Mouse (Mus musculus): ENCODE results near the gene Nrd1.

The Nrd1 gene

DNA sequence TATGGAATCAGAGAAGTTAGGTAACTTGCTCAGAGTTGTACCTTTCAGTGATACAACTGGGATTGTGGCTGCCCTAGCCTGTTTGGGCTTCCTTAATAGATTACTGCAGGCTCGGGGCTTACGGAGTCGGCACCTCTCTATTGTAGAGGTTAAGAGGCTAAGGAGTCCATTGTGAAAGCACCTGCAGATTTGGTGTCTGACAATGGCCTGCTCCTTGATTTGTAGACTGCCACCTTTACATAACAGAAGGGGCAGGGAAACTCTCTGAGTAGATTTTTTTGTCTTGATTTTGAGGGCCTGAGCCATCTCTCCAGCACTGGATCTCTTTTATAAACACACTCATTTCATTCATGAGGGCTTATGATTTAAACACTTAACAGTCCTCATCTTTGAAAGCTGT lies 26.1 kb downstream of the Nrd1 start:
- DNase-seq (ENCODE audit: low read depth, low spot score) = no peak

DNA sequence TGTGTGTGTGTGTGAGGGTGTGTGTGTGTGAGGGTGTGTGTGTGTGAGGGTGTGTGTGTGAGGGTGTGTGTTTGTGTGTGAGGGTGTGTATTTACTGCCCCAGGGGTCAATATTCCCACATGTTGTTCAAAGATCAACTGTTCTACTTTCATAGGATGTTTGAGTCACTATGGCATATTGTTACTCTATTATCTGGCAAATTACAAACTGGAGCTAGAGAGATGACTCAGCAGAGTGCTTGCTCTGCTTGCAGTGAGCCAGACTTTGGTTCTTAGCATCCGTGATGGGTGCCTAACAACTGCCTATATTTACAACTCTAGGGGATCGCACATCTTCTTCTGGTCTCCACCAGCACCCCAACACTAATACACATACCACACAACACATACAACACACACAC lies 29.4 kb downstream of the Nrd1 start:
- no peak for DNase-seq (ENCODE audit: low read depth, low spot score)

DNA sequence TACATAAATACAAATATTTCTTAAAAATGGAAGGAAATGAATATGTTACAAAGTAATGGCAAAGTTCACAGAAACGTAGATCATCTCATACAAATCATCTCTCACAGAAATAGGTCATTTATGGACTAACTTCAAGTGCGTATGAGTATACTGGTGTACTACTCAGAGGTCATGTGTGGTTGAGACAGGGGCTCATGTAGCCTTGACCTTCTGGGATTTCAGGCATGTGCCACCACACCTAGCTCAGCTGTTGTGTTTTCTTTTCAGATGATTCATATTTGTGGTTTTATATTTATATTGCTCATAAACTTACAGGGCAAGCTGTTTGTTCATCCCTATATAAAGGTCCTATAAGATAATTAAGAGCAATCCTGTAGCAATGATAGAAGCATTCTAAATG lies 29.8 kb downstream of the Nrd1 start:
- DNase-seq (ENCODE audit: low read depth, low spot score) = no peak

DNA sequence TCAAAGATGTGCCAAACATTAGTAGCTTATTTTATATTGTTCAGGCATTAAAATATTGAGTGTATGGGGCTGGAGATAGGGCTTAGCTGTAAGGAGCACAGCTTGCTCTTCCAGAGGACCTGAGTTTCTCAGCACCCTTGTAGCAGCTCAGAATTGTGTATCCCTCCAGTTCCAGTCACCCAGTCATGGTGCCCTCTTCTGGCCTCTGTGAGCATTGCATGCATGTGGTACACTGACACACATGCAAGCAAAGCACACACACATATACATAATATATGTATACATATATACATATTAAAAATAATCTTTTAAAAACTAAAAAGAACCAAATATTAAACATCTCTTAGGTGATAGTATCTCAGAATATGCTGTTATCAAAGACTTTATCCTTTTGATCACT lies 35.9 kb downstream of the Nrd1 start:
- peak; percentile 38 for DNase-seq (ENCODE audit: low read depth, low spot score)

DNA sequence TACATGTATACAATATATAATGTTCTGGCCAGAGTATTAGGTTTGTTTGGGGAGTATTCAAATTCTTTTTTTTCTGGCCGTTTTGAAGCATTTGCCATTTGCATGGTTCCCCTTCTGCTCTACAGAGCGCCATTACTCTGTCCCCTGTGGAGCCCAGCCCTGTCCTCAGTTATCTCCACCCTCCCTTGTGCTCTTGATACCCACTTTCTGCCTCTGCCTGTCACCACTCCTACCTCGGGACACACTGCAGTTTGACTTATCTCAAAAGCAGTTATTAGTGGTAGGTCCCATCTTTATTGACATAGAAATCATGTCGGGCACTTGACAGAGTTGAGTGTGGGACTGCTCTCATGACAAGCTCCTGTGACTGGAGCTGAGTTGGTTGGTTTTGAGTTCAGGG lies 42.3 kb downstream of the Nrd1 start:
- no peak for DNase-seq (ENCODE audit: low read depth, low spot score)

DNA sequence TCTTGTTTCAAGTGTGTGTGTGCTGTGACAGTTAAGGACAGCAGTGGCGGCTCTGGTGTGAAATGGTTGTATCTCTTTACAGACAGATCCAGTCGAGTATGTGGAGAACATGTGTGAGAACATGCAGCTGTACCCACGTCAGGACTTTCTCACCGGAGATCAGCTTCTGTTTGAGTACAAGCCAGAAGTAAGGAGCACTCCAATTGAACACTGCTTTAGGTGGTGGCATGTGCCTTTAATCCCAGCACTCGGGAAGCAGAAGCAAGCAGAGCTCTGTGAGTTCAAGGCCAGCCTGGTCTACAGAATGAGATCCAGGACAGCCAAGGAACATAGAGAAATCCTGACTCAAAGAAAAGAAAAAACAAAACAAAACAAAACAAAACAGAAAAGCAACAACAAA lies 42.8 kb downstream of the Nrd1 start:
- no peak for DNase-seq (ENCODE audit: low read depth, low spot score)

DNA sequence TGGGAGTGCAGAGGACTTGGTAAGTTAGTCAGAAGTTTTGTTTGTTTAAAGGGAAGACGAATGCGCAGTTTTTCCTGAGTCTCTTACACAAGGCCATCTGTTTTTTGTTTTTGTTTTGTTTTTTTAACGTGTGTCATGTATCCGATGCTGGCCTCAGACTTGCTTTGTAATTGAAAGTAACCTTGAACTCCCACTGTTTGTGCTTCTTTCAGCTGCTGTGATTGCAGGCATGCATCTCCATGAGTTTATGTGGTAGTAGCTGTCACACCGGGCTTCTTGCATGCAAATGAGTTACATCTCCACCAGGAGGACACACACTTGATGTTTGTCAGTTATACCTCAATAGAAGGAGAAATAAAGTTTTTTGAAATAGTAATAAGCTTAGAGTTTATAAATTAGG lies 43.3 kb downstream of the Nrd1 start:
- no peak for DNase-seq (ENCODE audit: low read depth, low spot score)

DNA sequence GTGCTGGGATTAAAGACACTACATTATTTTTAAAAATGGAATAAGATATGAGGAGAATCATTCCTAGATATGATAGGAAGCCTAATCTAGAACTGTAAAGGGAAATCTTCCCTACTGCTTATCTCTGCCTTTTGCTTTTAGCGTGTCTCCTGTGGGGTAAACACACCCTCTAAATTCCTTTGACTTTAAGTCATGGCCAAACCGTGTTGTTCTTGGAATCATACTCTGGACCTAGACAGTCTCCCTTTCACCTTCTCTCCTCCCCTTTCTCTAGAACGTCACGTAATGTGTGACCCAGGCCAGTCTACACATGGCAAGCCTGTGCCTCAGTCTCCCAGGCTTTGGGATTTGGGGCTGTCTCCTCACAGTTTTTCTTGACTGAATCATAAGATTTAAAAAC lies 47.8 kb downstream of the Nrd1 start:
- no peak for DNase-seq (ENCODE audit: low read depth, low spot score)

DNA sequence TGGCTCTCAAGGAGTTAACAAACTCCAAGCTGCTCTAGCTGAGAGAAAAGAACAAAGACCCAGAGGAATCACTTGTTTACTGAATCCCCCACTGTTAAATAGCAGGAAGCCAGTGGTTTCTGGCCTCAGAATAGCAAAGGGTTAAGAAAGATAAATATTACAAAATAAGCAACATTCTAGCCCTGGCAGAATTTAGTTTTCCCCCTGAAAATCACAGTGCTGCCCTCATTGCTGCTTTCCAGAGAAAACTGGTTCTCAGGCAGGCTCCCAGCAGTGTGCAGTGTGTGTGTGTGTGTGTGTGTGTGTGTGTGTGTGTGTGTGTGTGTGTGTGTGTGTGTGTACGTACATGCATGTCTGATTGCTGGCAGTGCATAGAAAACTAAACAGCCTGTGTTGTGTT lies 51.8 kb downstream of the Nrd1 start:
- DNase-seq (ENCODE audit: low read depth, low spot score) = no peak

DNA sequence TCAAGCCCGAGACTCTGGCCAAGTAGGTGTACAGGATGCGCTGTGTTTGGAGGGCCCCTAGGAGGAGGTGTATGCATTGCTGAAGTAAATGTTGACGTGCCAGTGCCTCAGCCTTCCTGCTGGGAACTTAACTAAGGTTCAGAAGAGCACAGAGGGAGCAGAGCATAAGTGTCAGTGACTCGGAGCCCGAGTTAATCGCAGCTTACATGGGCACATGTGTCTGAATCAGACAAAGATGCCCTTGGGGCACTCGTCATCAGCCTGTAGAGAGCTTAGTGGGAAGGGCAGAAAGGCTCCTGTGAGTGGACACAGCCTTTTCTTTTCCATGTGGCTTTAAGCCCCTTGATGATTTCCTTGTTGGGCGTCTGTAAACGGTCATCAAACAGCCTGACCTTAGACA lies 53.5 kb downstream of the Nrd1 start:
- DNase-seq (ENCODE audit: low read depth, low spot score) = no peak

DNA sequence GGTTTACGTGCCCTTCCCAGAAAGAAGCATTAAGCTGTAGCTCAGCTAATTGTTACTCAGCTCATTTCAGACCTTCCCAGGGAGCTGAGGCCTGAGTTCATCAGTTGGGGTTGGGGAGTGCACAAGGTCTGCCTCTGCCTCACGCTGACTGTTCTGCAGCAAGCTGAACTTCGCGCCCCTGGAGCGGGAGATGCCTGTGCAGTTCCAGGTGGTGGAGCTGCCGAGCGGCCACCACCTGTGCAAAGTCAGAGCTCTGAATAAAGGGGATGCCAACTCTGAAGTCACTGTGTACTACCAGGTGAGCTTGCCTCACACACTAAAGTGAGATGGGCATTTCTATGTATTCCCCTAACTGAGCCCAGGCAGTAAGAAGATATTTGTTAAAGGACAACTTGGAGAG lies 55.9 kb downstream of the Nrd1 start:
- DNase-seq (ENCODE audit: low read depth, low spot score) = no peak

DNA sequence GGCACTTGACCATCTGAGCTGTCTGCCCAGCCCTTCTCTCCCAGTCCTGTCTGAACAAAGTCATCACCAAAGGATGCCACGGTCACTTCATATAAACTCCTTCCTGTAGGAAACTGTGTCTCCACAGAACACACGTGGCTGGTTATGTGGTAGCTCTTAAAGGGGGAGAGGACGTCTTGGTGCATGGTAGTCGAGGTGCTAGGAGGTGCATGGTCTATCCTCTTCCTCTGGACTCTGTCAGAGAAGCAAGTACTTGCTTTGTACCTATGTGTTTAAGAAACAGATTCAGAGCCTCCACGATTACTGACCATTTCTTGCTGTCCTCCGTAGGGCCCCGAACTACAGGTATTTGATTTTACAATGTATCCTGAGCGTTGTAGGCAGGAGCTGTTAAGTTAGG lies 57.2 kb downstream of the Nrd1 start:
- DNase-seq (ENCODE audit: low read depth, low spot score) = no peak

DNA sequence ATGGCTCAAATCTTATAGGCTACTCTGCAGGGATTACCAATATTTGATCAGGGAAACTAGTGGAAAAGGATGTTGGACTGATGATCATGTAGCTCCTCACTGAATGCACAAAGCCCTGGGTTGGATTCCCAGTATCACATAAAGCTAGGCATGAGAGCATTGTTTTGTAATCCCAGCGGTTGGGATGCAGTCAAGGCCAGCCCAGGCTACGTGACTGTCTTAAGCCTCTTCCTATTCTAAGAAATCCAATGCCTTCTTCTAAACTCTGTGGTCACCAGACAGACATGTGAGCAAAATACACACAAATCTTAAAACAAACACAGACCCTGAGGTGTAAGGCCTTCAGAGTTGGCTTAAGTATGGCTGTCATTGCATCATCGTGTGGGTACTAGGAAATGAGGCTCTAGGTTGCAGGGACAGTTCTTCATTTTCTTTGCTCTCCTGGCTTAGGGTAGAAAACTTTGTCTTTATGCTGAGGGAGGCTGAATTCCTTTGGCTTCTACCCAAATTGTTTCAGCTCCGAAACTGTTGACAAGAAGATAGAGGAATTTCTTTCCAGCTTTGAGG lies 58.9 kb downstream of the Nrd1 start:
- no peak for DNase-seq (ENCODE audit: low read depth, low spot score)

DNA sequence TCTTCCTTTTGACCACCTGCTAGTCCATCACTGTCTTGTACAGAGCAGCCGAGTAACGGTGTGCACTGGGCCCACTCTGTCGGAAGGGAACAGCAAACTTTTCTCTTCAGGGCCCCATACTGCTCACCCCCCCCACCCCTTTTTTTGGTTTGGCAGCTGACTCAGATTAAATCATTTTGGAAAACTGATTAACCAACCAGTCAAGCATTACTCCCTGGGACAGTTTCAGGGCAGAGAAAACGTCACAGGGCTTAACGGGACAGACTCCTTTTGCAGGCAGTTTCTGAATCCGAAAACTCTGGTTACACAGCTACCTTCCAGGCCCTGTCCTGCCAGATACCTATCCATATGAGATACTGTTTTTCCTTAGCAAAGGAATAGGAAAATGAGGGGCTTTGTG lies 64.5 kb downstream of the Nrd1 start:
- no peak for DNase-seq (ENCODE audit: low read depth, low spot score)

DNA sequence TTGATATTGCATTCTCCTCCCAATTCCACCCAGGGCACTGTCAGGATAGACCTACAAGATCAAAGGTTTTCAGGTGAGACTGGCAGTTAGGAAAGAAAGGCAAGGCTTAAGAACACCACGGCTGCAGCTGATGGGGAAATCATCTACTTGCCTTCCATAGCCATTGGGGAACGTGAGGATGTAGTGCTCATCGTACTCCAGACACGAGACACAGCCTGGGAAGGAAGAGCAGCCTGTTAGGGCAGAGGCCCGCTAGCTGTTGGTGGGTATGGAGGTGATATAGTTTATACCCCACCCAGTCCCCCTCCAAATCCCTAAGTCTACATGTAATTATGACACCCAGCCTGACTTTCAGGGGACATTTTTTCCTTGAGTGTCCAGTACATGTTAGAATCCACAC lies 65.3 kb downstream of the Nrd1 start:
- no peak for DNase-seq (ENCODE audit: low read depth, low spot score)

DNA sequence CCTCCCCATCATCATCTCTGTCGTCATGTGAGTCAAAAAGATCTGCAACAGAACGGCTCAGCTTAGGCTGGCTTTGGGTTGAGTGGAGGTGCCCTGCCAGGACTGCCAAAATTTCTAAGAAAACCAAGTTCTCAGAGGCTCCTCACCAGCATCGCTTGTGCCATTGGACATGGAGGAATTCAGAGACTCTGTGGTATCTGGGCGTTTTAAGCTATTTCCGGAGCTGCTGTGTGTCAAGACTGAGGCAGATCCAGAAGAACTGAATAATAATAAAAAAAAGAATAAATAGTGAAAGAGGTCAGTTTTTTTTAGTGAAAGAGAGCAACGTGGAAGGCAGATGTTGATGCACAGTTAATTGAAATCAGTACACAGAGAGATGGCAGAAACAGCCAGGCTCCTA lies 72.4 kb downstream of the Nrd1 start:
- DNase-seq (ENCODE audit: low read depth, low spot score) = no peak

DNA sequence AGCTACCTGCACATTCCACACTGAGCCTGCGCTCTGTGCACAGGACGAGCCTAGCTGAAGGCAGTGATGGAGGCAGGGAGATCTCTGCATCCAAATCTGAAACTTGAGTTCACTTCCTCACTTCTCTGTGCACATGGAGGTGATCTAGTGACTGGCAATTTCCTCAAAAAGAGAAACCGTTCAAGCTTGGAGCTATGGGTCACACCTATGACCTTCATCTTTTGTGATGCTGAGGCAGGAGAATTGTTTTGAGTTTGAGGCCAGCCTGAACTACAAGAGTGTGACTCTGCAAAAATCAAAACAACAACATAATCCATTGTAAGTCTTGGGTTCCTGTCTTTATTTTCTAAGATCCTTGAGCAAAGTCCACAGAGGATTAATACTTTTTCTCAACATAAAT lies 72.8 kb downstream of the Nrd1 start:
- DNase-seq (ENCODE audit: low read depth, low spot score) = no peak

DNA sequence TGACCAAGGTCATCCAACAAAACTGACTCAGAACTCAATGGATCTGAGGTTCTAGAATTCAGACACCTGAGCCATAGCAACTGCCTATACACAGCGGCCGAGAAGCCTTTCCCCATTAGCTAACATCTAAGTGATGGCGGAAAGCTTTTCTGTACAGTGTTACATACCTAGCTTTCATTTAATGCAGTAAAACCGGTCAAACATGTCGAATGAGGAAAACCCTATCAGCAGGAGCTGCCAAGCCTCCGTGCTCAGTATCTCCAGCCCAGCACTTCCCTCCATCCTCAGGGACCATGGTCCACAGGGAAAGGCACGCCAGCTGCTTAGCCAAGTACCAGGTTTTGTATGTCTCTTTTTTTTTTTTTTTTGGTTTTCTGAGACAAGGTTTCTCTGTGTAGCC lies 78.5 kb downstream of the Nrd1 start:
- no peak for DNase-seq (ENCODE audit: low read depth, low spot score)

DNA sequence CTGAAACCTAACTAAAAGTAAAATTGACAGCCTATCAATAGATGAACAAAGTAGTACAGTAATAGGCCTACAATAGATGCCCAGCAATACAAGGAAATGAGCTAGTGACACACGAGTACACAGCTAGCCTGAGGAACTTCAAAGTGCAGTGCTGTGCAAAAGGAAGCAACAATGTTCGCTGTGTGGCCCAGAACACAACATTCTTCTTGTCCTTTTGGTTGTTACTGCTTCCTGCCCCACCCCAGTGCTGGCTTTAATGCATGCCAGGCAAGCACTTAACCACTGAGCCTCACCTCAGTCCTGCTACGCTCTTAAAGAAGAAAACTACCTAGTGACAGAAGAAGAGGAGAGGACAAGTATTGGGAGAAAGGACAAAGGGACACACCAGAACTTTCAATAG lies 79.2 kb downstream of the Nrd1 start:
- DNase-seq (ENCODE audit: low read depth, low spot score) = no peak

DNA sequence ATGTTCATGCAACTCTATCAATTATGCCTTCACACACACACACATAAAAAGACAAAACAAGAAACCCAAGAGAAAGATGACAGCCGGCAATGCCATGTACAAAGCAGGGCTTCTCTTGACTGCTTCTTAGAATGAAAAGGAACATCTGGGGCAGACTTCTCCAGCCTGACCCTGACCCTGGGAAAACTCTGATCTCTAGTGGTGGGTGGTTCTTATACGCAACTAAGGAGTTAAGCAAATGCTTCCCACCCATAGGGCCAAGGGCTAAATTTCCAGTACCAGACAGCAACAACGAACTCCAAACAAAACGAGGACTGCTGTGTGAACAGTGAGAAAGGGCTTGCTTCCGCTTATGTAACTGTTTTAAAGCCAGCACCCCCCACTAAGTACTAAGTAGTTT lies 79.7 kb downstream of the Nrd1 start:
- no peak for DNase-seq (ENCODE audit: low read depth, low spot score)

DNA sequence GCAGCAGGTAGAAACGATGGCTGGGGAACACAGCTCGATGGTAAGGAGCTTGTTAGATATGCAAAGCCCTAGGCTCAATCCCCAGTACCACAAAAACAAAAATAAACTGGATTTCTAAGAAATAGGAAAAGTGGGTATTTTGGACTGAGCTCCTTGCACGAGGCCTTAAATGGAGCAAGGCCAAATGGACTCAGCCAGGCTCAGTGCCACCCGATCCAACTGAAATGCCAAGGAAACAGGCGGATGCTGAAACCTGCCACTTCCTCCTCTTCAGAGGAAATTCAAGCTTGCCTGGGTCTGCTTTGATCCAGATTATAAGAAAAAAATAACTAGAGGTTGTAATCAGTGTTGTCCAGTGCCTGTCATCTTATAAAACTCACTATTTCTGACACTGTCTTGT lies 88.7 kb downstream of the Nrd1 start:
- DNase-seq (ENCODE audit: low read depth, low spot score) = no peak

DNA sequence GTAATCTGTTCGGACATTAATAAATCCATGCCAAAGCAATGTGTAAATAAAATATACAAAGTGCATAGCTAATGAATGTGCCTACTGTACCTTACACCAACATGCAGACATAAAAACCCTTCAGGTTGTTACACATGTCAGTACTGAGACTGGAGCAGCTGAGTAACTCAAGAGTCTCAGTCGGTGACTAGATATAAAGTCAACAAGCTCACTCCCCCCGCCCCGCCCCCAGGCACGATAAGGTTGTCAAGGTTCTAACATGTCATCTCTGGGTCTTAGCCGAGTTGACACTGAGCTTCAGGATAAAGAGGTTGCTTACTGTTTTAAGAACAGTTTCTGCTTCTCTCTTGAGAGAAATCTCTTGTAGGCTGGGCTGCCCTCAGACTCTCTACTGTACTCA lies 89.5 kb downstream of the Nrd1 start:
- no peak for DNase-seq (ENCODE audit: low read depth, low spot score)

DNA sequence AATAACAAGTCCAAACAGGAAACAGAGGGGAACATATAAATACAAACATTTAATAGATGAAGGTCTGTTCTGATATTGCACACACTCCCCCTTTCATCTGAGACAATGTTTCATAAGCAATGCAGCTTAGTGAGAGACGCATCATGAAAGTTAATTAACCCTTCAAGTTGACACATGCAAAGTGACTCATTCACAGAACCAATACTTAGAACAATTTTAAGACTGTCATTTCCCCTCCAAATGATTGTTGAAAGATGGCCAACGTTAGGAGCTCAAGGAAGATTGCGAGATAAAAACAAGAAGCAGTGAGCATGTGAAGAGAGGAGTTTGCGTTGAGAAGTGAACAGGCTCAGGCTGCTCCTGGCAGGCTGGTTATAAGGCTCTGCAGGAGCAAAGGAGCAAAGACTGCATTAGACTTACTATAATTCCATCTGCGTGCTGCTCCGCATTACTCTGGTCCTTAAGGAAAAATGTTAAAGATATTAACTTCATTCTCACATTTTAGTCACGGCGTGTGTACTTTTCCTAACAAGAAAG lies 90.9 kb downstream of the Nrd1 start:
- DNase-seq (ENCODE audit: low read depth, low spot score) = no peak

DNA sequence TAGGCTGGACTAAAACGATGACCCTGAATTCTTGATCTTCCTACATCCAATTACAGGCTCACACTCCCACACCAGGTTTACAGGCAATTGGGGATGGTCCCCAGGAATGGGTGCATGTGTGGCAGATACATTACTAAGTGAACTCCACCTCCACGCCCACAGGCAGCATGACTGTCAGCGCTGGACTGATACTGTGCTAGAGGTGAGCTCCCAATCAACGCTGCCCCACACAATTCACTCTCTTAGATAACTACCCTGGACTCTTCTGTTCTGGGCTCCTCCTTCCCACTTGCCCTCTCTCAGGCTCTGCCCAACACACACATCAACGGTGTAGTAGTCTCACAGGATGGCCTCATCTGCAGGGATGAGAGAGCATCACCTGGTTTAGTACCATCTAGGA lies 91.9 kb downstream of the Nrd1 start:
- no peak for DNase-seq (ENCODE audit: low read depth, low spot score)

All from embryo, embryonic 11.5 days (tissue).